Mouse (Mus musculus): ENCODE data around the gene Kcnc1.

- TF ChIP-seq POLR2A (IDR thresholded peaks at IDR 0.05; ENCODE audit: low read depth, low read length) (no peak), CTCF (IDR thresholded peaks at IDR 0.05; ENCODE audit: extremely low read depth, insufficient read length, insufficient replicate concordance, low read depth, low read length) (no peak)
Measured at GRCm38 (mm10) chr7:46409204-46409789, 13.0 kb downstream of the Kcnc1 start.
